Mouse (Mus musculus) stomach, embryonic 15.5 days (tissue): ENCODE measurements at regions not wholly inside any gene's neighbourhood (a gene's known extent, or its start where the extent isn't known, plus 50 kb on each side); places are given as distances from the start of the nearest gene placed in this dataset.

ENCODE experiments used
- ATAC-seq: fragments of 200-750 bp; cut with Nextera tagmentation; 2 replicates; pipeline ENCODE4 v1.8.0; 2017; ENCODE audit warnings: low read depth, moderate number of reproducible peaks, moderate TSS enrichment; ENCODE audit not compliant: insufficient read depth, low FRiP score
- H3K27ac ChIP-seq: fragments of 300-500 bp; sonication (generic); 2 replicates; pipeline ENCODE4 v1.5.1; 2015; ENCODE audit warnings: mild to moderate bottlenecking, inconsistent platforms
- H3K27me3 ChIP-seq: fragments of 300-500 bp; sonication (generic); replicated peaks from 2 replicates; pipeline ENCODE4 v1.6.1; 2015; ENCODE audit warnings: inconsistent platforms
- H3K36me3 ChIP-seq: fragments of 300-500 bp; sonication (generic); 2 replicates; pipeline ENCODE4 v1.6.1; 2015; ENCODE audit warnings: inconsistent platforms
- H3K4me1 ChIP-seq: fragments of 300-500 bp; sonication (generic); 2 replicates; pipeline ENCODE4 v1.6.1; 2015; ENCODE audit warnings: inconsistent platforms
- H3K4me2 ChIP-seq: fragments of 300-500 bp; sonication (generic); 2 replicates; pipeline ENCODE4 v1.6.1; 2015; ENCODE audit warnings: mild to moderate bottlenecking, inconsistent platforms
- H3K4me3 ChIP-seq: fragments of 300-500 bp; sonication (generic); replicated peaks from 2 replicates; pipeline ENCODE4 v1.5.1; 2015; ENCODE audit warnings: inconsistent platforms
- H3K9ac ChIP-seq: fragments of 300-500 bp; sonication (generic); 2 replicates; pipeline ENCODE4 v1.6.1; 2015; ENCODE audit warnings: inconsistent platforms
- H3K9me3 ChIP-seq: fragments of 300-500 bp; sonication (generic); 2 replicates; pipeline ENCODE4 v1.6.1; 2016; ENCODE audit warnings: inconsistent platforms
- WGBS: fragments of 180-500 bp; shearing (Covaris S2); methylation state at CpG from one replicate; pipeline ENCODE4 v1.1.7; 2015; 5-methylcytosine and 5-hydroxymethylcytosine counted together

- no peaks in the 10 kb centered on the region for H3K9me3 ChIP-seq
- H3K27ac ChIP-seq, result no peak overlapping the region
- H3K4me1 ChIP-seq, result no peaks in the 10 kb centered on the region
- 81% methylated on average over 9 of the region's 9 CpGs for WGBS
- no peak for ATAC-seq
- no peaks in the 10 kb centered on the region for H3K27me3 ChIP-seq
- H3K9ac ChIP-seq, result no peak overlapping the region
- no peak overlapping the region for H3K4me3 ChIP-seq
- no peaks in the 10 kb centered on the region for H3K36me3 ChIP-seq
- H3K4me2 ChIP-seq, result no peak overlapping the region
These were observed 102.1 kb upstream of the Cnot2 start for GRCm38 (mm10) chr10:116683374-116683773.

GRCm38 (mm10) chr10:116678950-116679735 is 97.8 kb upstream of the Cnot2 start:
- H3K9me3 ChIP-seq, result no peaks in the 10 kb centered on the region
- 83% methylated on average over 10 of the region's 10 CpGs for WGBS
- H3K9ac ChIP-seq, result no peak overlapping the region
- no peak overlapping the region for H3K27ac ChIP-seq
- H3K4me3 ChIP-seq, result no peak overlapping the region
- ATAC-seq, result no peak
- no peak overlapping the region for H3K4me2 ChIP-seq
- no peaks in the 10 kb centered on the region for H3K36me3 ChIP-seq
- H3K27me3 ChIP-seq, result no peaks in the 10 kb centered on the region
- no peaks in the 10 kb centered on the region for H3K4me1 ChIP-seq

- Histone ChIP-seq H3K4me3 (no peak overlapping the region), H3K9me3 (no peaks in the 10 kb centered on the region), H3K36me3 (no peaks in the 10 kb centered on the region), H3K27ac (no peak overlapping the region), H3K4me1 (no peaks in the 10 kb centered on the region), H3K27me3 (no peaks in the 10 kb centered on the region), H3K4me2 (no peak overlapping the region), H3K9ac (no peak overlapping the region)
- 42% methylated on average over 4 of the region's 4 CpGs for WGBS
- ATAC-seq, result no peak
These were observed 96.6 kb upstream of the Cnot2 start for GRCm38 (mm10) chr10:116677949-116678348.

- no peak overlapping the region for H3K4me2 ChIP-seq
- 72% methylated on average over 7 of the region's 7 CpGs for WGBS
- no peak for ATAC-seq
- no peak overlapping the region for H3K9ac ChIP-seq
- no peaks in the 10 kb centered on the region for H3K9me3 ChIP-seq
- H3K27ac ChIP-seq, result no peak overlapping the region
- no peaks in the 10 kb centered on the region for H3K36me3 ChIP-seq
- H3K4me3 ChIP-seq, result no peak overlapping the region
- no peaks in the 10 kb centered on the region for H3K4me1 ChIP-seq
- no peaks in the 10 kb centered on the region for H3K27me3 ChIP-seq
These were observed 93.9 kb upstream of the Cnot2 start for GRCm38 (mm10) chr10:116675171-116675570.

- 76% methylated on average over 2 of the region's 2 CpGs for WGBS
- no peak overlapping the region for H3K27ac ChIP-seq
- H3K27me3 ChIP-seq, result no peaks in the 10 kb centered on the region
- H3K36me3 ChIP-seq, result no peaks in the 10 kb centered on the region
- no peak overlapping the region for H3K4me3 ChIP-seq
- ATAC-seq, result no peak
- H3K9me3 ChIP-seq, result no peaks in the 10 kb centered on the region
- H3K4me2 ChIP-seq, result no peak overlapping the region
- no peaks in the 10 kb centered on the region for H3K4me1 ChIP-seq
- H3K9ac ChIP-seq, result no peak overlapping the region
These were observed 93.0 kb upstream of the Cnot2 start for GRCm38 (mm10) chr10:116674348-116674747.

- Histone ChIP-seq H3K4me1 (no peaks in the 10 kb centered on the region), H3K27ac (no peak overlapping the region), H3K36me3 (no peaks in the 10 kb centered on the region), H3K9ac (no peak overlapping the region), H3K4me2 (no peak overlapping the region), H3K9me3 (no peaks in the 10 kb centered on the region), H3K27me3 (no peaks in the 10 kb centered on the region), H3K4me3 (no peak overlapping the region)
- 91% methylated on average over 6 of the region's 6 CpGs for WGBS
- no peak for ATAC-seq
These were observed 77.1 kb upstream of the Cnot2 start for GRCm38 (mm10) chr10:116658162-116658962.

GRCm38 (mm10) chr10:116655891-116656290 is 74.6 kb upstream of the Cnot2 start:
- H3K27me3 ChIP-seq, result no peaks in the 10 kb centered on the region
- no peaks in the 10 kb centered on the region for H3K36me3 ChIP-seq
- WGBS, result 62% methylated on average over 7 of the region's 7 CpGs
- no peak overlapping the region for H3K9ac ChIP-seq
- H3K4me1 ChIP-seq, result no peaks in the 10 kb centered on the region
- no peak overlapping the region for H3K4me3 ChIP-seq
- H3K9me3 ChIP-seq, result no peaks in the 10 kb centered on the region
- no peak for ATAC-seq
- no peak overlapping the region for H3K4me2 ChIP-seq
- no peak overlapping the region for H3K27ac ChIP-seq

GRCm38 (mm10) chr10:116655018-116655807 is 73.9 kb upstream of the Cnot2 start:
- Histone ChIP-seq H3K4me1 (no peaks in the 10 kb centered on the region), H3K9me3 (no peaks in the 10 kb centered on the region), H3K36me3 (no peaks in the 10 kb centered on the region), H3K4me2 (no peak overlapping the region), H3K4me3 (no peak overlapping the region), H3K27me3 (no peaks in the 10 kb centered on the region), H3K27ac (no peak overlapping the region), H3K9ac (no peak overlapping the region)
- ATAC-seq, result no peak
- WGBS, result 70% methylated on average over 6 of the region's 6 CpGs

GRCm38 (mm10) chr10:116654091-116654490 is 72.8 kb upstream of the Cnot2 start:
- 87% methylated on average over 14 of the region's 14 CpGs for WGBS
- Histone ChIP-seq H3K9me3 (no peaks in the 10 kb centered on the region), H3K4me2 (no peak overlapping the region), H3K9ac (no peak overlapping the region), H3K27ac (no peak overlapping the region), H3K36me3 (no peaks in the 10 kb centered on the region), H3K27me3 (no peaks in the 10 kb centered on the region), H3K4me1 (no peaks in the 10 kb centered on the region), H3K4me3 (no peak overlapping the region)
- no peak for ATAC-seq

GRCm38 (mm10) chr10:116653511-116653945 is 72.2 kb upstream of the Cnot2 start:
- Histone ChIP-seq H3K9ac (no peak overlapping the region), H3K27ac (no peak overlapping the region), H3K4me3 (no peak overlapping the region), H3K4me1 (no peaks in the 10 kb centered on the region), H3K27me3 (no peaks in the 10 kb centered on the region), H3K9me3 (no peaks in the 10 kb centered on the region), H3K36me3 (no peaks in the 10 kb centered on the region), H3K4me2 (no peak overlapping the region)
- WGBS, result 81% methylated on average over 12 of the region's 12 CpGs
- ATAC-seq, result no peak

- ATAC-seq, result peak; percentile 88
- H3K4me2 ChIP-seq, result no peak overlapping the region
- H3K9me3 ChIP-seq, result no peaks in the 10 kb centered on the region
- no peaks in the 10 kb centered on the region for H3K36me3 ChIP-seq
- H3K4me1 ChIP-seq, result no peaks in the 10 kb centered on the region
- no peak overlapping the region for H3K27ac ChIP-seq
- H3K27me3 ChIP-seq, result no peaks in the 10 kb centered on the region
- H3K9ac ChIP-seq, result no peak overlapping the region
- no peak overlapping the region for H3K4me3 ChIP-seq
- 70% methylated on average over 3 of the region's 3 CpGs for WGBS
These were observed 68.0 kb upstream of the Cnot2 start for GRCm38 (mm10) chr10:116649287-116649686.

- no peak for ATAC-seq
- H3K36me3 ChIP-seq, result no peaks in the 10 kb centered on the region
- H3K4me1 ChIP-seq, result no peaks in the 10 kb centered on the region
- H3K4me2 ChIP-seq, result no peak overlapping the region
- H3K27ac ChIP-seq, result no peak overlapping the region
- no peak overlapping the region for H3K9ac ChIP-seq
- H3K9me3 ChIP-seq, result no peaks in the 10 kb centered on the region
- no peaks in the 10 kb centered on the region for H3K27me3 ChIP-seq
- no peak overlapping the region for H3K4me3 ChIP-seq
- WGBS, result 82% methylated on average over 7 of the region's 7 CpGs
These were observed 64.7 kb upstream of the Cnot2 start for GRCm38 (mm10) chr10:116646035-116646434.
